Mouse (Mus musculus): ENCODE measurements around the gene Tchhl1.

Gene Tchhl1

DNA sequence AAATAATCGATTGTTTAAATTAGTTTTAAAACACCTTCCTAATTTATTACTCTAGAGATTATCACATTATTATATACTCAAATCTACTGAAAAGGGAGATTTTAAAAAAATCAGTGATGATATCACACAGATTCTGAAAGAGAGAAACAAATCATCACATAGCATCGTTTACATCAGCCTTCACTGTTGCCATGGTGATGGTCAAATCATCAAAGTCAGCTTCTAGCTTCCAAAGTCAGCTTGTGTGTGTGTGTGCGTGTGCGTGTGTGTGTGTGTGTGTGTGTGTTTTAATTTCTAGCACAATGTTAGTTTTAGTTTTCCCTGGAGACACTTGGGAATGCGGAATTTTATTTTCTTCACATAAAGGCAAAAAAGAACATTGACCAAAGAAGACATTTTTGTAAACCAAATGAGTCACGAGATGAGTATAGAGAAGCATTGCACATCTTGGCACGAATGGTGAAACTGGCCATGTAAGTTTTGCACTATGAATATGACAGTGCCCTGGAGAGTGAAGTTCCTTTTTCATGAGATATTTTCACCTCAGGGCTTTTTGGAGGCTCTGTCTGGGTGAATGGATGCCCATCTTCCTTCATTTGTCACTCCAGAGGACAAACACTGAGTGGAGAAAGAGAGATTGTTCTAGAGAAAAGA lies 36.1 kb downstream of the Tchhl1 start:
- DNase-seq (ENCODE audit: low spot score), result no peak

DNA sequence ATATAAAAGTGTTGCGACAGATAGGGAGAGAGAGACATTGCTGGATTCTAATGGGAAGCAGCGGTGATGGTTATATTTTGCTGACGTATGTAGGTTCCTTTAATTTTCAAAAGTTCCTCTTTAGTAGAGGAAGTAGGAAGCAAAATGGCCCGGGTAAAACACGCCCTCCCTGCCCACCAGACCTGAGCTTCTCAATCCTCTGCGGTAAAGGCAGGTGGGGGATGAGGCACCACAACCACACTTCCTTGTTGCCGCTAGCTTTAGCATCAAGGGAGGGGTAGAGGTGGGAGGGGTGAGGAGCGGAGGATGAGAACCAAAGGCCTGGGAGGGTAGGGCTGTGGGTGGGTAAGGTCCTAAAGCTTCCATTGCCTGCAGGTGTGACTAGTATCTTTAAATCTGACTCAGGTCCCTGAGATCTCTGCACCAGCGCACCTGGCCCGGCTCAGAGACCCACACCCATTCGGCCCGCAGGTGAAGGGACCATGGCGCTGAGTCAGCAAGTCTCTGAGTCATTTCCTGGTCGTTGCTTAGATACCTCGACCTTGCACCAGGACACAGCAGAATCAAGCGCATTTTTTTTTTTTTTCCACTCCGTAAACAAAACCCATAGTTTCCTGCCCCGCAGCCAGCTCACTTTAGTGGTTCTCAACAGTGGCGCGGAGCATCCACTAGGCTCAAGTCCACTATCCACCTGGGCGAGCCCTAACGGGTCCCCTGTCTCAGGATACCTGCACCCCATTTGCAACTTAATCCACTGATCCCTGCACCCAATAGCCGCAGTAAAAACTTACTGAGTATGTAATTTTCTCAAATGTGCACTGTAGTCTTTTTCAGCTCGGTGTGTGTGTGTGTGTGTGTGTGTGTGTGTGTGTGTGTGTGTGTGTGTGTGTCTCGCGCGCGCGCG lies 37.7 kb downstream of the Tchhl1 start:
- DNase-seq (ENCODE audit: low spot score), result no peak

DNA sequence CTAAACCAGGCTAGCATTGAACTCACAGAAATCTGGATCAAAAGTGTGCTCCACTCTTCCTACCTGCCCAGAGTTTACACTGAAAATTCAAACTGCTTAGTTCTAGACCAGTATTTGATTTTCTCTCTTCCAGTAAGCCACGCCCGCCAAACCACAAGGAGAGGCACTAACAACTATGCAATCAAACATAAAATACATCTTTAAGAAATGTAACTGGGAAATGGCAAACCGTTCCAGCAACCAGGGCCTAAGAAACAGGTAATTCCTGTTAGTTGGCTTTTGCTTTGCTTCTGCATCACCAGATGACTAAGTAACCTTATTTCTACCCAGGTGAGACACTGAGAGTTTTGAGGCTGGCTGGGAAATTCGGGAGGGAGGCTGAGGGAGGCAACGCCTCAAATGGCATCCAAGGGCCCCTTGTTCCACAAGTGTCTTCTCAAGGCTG lies 38.3 kb downstream of the Tchhl1 start:
- DNase-seq (ENCODE audit: low spot score), result no peak

DNA sequence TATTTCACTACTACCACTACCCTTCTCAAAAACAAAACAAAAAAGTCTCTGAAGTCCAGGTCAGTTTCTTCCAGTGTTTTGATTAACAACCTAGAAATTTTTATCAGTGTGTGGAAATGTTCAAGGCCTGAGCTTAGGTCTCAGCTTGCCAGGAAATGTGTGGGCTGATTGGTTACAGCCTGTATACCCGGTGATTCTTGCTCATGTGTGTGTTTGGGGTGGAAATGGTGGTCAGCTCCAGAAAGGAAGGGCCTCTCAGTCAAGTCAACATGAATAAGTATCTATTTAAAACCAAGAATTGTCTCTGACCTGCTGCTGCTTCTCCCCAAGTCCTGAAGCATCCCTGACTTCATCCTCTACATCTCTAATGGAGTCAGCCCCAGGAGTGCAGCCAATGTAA lies 40.7 kb downstream of the Tchhl1 start:
- no peak for DNase-seq (ENCODE audit: low spot score)

DNA sequence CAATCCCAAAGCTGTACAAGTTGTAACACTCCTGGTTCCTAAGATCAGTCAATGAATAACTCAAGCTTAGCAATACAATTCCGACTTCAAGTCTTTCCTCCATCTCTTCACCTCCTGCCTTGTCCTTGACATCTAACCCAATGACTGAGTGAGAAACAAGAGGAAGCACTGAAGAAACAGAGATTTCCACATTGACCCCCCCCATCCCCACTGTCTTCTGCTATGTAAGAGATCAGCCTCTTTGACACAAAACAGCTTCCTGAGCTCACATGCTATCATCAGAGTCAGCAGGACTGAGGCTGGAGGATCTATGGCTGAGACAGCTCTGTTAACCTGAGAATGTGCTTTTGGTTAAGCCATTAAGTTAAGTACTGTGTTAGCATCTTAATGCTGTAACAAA lies 42.5 kb downstream of the Tchhl1 start:
- DNase-seq (ENCODE audit: low spot score), result no peak

DNA sequence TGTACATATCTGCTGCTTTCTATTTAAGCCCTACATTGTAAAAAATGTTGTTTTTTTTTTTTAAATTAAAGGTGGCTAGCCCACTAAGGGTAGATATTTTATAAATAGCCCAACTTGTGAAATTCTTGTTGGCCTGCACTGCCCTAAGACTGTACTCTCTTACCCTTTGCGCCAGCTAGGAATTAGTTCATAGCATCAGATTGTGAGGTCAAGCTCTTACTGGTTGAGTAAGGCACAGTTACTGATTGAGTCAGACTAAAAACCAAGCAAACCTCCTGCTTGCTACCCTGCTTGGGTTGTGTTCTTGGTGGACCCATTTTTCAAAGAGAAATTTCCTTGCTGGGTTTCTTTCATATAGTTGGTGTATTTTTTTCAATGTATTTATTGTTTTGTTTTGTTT lies 43.2 kb downstream of the Tchhl1 start:
- DNase-seq (ENCODE audit: low spot score), result no peak

DNA sequence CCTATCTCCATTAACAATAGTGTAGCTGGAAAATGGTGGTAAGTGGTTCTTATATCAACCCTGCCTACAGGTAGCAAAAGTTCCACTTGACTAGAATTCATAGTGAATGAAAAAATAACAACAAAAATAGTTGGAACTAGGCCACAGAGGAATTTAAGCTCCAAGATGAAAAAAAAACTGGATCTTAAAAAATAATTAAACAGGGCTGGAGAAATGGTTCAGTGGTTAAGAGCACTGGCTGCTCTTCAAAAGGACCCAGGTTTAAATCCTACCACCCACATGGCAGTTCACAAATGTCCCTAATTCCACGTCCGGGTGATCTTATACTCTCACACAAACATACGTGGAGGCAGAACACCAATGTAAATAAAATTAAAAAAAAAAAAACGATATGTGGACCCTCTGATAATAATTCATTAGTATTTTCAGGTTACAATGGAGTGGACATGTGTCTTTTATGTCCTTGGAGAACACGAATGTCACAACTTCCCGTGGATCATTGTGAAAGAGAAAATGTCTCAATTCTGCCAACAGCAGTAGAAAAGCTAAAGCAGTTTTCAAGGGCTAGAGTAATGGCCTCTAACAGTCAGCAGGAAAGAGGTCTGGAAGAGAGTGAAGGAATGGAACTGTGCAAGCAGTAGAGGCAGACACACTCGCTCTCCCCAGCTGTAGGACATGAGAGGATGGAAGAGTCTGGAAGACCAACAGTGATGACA lies 44.0 kb downstream of the Tchhl1 start:
- no peak for DNase-seq (ENCODE audit: low spot score)

DNA sequence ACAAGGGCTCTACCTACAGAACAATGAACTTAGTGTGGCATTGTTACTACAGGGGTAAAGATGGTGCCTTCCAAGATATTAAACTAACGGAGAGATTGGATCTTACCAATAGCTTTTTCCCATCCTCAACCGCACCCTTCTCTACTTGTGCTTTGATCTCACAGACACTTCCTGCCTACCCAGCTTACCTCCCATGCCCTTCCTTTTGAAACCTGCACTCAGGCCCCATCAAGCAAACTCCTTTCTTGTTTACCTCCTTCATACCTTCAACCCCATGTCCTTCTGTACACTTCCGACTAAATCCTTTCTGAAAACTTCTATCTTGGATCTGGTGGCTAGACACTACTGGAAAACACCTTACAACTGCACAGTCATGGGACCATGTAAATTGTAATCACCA lies 46.1 kb downstream of the Tchhl1 start:
- DNase-seq (ENCODE audit: low spot score), result no peak

DNA sequence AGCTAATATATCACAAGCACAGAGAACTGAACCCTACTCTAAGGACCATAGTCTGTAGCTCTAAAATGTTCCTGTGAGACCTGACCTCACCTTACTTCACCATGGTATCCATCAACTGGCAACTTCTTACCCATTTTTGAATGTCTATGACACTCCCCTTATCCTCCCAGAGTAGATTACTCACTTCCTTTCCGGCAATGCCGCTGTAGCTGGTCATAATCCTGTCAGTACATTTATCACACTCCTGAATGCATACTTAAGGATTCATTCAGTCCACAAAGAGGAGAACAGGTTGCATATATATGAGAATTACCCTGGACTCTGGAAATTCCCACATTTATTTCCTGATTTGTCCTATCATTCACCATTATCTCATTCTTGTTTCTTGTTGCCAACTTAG lies 48.8 kb downstream of the Tchhl1 start:
- no peak for DNase-seq (ENCODE audit: low spot score)

DNA sequence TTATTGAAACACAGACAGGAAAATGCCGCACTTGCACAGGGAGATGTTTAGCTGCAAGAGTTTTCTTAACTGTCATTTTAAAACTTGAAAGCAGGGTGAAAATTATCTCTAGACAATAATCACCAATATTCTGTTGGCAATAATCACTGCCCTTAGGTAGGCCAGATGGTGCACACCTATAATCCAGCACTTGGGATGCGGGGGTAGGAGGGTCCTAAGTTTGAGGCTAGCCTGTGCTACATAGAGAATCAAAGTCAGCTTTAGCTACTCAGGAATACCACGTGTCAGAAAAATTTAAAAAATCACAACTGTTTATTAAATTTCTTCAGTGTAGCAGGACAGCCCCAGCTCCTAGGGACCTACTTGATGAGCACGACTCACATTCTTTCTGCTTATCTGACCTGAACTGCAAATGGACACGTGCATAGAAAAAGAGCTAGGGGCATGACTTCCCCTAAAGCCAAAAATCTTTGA lies 51.3 kb downstream of the Tchhl1 start:
- no peak for DNase-seq (ENCODE audit: low spot score)

DNA sequence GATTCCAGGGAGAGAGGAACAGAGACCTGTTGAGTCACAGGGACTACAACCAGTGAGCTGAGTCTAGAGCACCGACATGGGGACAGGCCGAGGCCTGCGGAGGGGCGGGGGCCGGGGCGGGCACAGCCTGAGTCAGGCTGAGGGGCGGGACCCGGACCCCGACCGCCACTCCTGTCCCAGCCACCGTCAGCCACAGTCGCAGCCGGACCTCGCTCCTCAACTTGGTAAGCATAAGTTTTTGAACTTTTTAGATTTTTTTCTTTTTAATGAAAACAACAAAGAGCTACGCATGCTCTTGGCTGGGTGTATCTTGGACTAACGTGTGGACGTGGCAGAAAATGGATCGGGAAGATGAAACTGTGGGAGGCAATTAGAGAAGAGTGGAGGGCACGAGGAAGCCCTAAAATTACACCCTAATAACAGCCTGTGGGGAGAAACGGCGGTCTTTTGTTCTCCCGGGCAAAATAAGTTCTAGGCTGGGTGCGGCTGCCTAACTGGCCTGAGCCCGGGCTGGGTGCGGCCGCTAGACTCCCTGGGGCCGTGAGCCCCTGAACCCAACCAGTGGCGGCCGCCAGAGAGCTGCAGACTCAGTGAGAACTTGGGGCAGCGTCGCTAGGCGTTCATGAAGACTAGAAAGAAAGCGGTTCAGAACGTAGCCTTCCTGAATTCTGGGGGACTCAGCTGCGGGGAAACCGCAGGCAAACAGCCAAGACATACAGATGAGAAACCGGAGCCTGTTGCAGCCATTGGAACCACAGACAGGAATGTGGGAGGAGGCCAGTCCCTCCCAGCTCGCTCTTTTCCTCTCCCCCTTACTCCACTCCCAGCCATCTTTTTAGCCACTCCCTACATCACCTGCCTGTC lies 52.0 kb downstream of the Tchhl1 start, which contains the start of gene S100a11:
Gene S100a11, plus strand, starts transcription at position 159 of the 864 bp plus-strand sequence.
- no peak for DNase-seq (ENCODE audit: low spot score)
